ENCODE assay signal across 8 mouse cellular contexts in the genomic region with DNA sequence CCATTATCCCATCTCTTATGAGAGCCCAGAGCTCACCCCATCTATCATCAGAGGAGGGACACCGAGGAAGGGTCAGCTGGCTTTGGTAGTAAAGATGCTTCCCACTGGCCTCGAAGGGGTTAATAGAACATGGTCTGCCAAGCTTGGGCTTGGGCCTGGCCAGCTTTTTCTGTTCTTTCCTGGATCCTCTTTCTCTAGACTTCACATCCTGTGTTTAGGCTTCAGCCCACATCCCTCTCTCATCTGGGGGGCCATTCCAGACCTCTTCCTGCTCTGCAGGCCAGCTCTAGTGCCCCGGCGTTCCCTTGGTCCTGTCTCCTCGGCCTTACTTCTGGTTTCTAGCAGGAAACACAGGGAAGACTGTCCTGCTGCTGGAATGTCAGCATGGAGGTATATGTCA. TPM values are rescaled to one million over a fixed set of nuclear protein-coding genes. Genes with fewer than 3 reads are reported as not detected.
DNase-seq lines count a peak whose midpoint lies in the region; ATAC-seq lines count a peak whose summit lies in the region.

No protein-coding gene starts in this region.

- H3K4me3 ChIP-seq in kidney, embryonic 14.5 days (ENCODE audit: low read length), result no peak overlapping the region
- H3K4me3 ChIP-seq in embryonic facial prominence, embryonic 11.5 days (ENCODE audit: low read depth, low read length), result no peak overlapping the region
- no peak overlapping the region for H3K4me3 ChIP-seq in embryonic facial prominence, embryonic 14.5 days (ENCODE audit: low read depth, low read length)
- H3K4me3 ChIP-seq in liver, embryonic 11.5 days (ENCODE audit: low read depth, low read length), result no peak overlapping the region

- no peak overlapping the region for H3K4me2 ChIP-seq in kidney, embryonic 14.5 days (replicated peaks; ENCODE audit: low read depth, low read length)
- H3K4me2 ChIP-seq in embryonic facial prominence, embryonic 11.5 days (ENCODE audit: low read depth, low read length), result no peak overlapping the region
- H3K4me2 ChIP-seq in embryonic facial prominence, embryonic 14.5 days (ENCODE audit: low read depth, low read length), result no peak overlapping the region
- H3K4me2 ChIP-seq in liver, embryonic 11.5 days, result no peak overlapping the region

- no peak for ATAC-seq in kidney, embryonic 14.5 days (ENCODE audit: low FRiP score, low TSS enrichment)
- no peak for ATAC-seq in embryonic facial prominence, embryonic 11.5 days (replicated peaks; ENCODE audit: insufficient number of reproducible peaks, low FRiP score, low TSS enrichment, low read depth)
- ATAC-seq in embryonic facial prominence, embryonic 14.5 days (ENCODE audit: low read depth), result no peak
- no peak for ATAC-seq in liver, embryonic 11.5 days (replicated peaks; ENCODE audit: low FRiP score)

- no peaks in the 10 kb centered on the region for H3K9me3 ChIP-seq in kidney, embryonic 14.5 days (ENCODE audit: control insufficient read depth, low read length)
- H3K9me3 ChIP-seq in embryonic facial prominence, embryonic 11.5 days (replicated peaks; ENCODE audit: control insufficient read depth, low read length), result no peaks in the 10 kb centered on the region
- H3K9me3 ChIP-seq in embryonic facial prominence, embryonic 14.5 days (ENCODE audit: control insufficient read depth, low read length), result no peaks in the 10 kb centered on the region
- H3K9me3 ChIP-seq in liver, embryonic 11.5 days (ENCODE audit: control insufficient read depth, low read length), result no peaks in the 10 kb centered on the region

- DNase-seq in kidney, adult 11 months, result no peak
- no peak for DNase-seq in embryonic facial prominence, embryonic 11.5 days (ENCODE audit: low spot score)
- DNase-seq in embryonic facial prominence, embryonic 14.5 days (ENCODE audit: low spot score), result no peak
- no peak for DNase-seq in liver, embryonic 11.5 days (ENCODE audit: low spot score)
- no peak for DNase-seq in testis, postnatal 14 days (ENCODE audit: low spot score)
- no peak for DNase-seq in embryo, embryonic 11 days
- DNase-seq in cerebellum, postnatal 25 days, result no peak

- 72% methylated on average over 5 of the region's 5 CpGs for WGBS in kidney, embryonic 14.5 days
- WGBS in embryonic facial prominence, embryonic 11.5 days, result 64% methylated on average over 5 of the region's 5 CpGs
- 48% methylated on average over 5 of the region's 5 CpGs for WGBS in embryonic facial prominence, embryonic 14.5 days
- 77% methylated on average over 5 of the region's 5 CpGs for WGBS in liver, embryonic 11.5 days

- H3K9ac ChIP-seq in kidney, embryonic 14.5 days (ENCODE audit: low read depth, low read length), result 0 out of 2 replicates have a peak overlapping the region, but pooled peaks have one; percentile 8
- H3K9ac ChIP-seq in embryonic facial prominence, embryonic 11.5 days (replicated peaks; ENCODE audit: low read length), result no peak overlapping the region
- no peak overlapping the region for H3K9ac ChIP-seq in embryonic facial prominence, embryonic 14.5 days (ENCODE audit: low read depth, low read length)
- no peak overlapping the region for H3K9ac ChIP-seq in liver, embryonic 11.5 days (ENCODE audit: low read depth, low read length)

- H3K36me3 ChIP-seq in kidney, embryonic 14.5 days (ENCODE audit: control insufficient read depth, insufficient read depth, low read length), result peaks cover 57% of the 10 kb centered on the region
- H3K36me3 ChIP-seq in embryonic facial prominence, embryonic 11.5 days (replicated peaks; ENCODE audit: control insufficient read depth, insufficient read depth, low read depth, low read length), result peaks cover 5% of the 10 kb centered on the region
- peaks cover 59% of the 10 kb centered on the region for H3K36me3 ChIP-seq in embryonic facial prominence, embryonic 14.5 days (ENCODE audit: control insufficient read depth, insufficient read depth, low read length)
- H3K36me3 ChIP-seq in liver, embryonic 11.5 days (ENCODE audit: control insufficient read depth, insufficient read depth, low read length), result peaks cover 52% of the 10 kb centered on the region

- H3K27me3 ChIP-seq in kidney, embryonic 14.5 days (ENCODE audit: control insufficient read depth, insufficient read depth, low read length), result no peaks in the 10 kb centered on the region
- no peaks in the 10 kb centered on the region for H3K27me3 ChIP-seq in embryonic facial prominence, embryonic 11.5 days (ENCODE audit: control insufficient read depth, insufficient read depth, low read length)
- H3K27me3 ChIP-seq in embryonic facial prominence, embryonic 14.5 days (replicated peaks; ENCODE audit: control insufficient read depth, insufficient read depth, low read length), result no peaks in the 10 kb centered on the region
- H3K27me3 ChIP-seq in liver, embryonic 11.5 days (replicated peaks; ENCODE audit: control insufficient read depth, insufficient read depth, low read length), result no peaks in the 10 kb centered on the region

- peaks cover 64% of the 10 kb centered on the region for H3K4me1 ChIP-seq in kidney, embryonic 14.5 days (ENCODE audit: control insufficient read depth, insufficient read depth, low read length)
- peaks cover 30% of the 10 kb centered on the region for H3K4me1 ChIP-seq in embryonic facial prominence, embryonic 11.5 days (ENCODE audit: control insufficient read depth, insufficient read depth, low read length)
- H3K4me1 ChIP-seq in embryonic facial prominence, embryonic 14.5 days (ENCODE audit: control insufficient read depth, insufficient read depth, low read length), result peaks cover 57% of the 10 kb centered on the region
- peaks cover 61% of the 10 kb centered on the region for H3K4me1 ChIP-seq in liver, embryonic 11.5 days (replicated peaks; ENCODE audit: control insufficient read depth, insufficient read depth, low read length)

- peak overlapping the region; percentile 100 for H3K27ac ChIP-seq in kidney, embryonic 14.5 days (ENCODE audit: low read depth, low read length)
- H3K27ac ChIP-seq in embryonic facial prominence, embryonic 11.5 days (replicated peaks; ENCODE audit: low read depth, low read length), result peak overlapping the region; percentile 95
- peak overlapping the region; percentile 99 for H3K27ac ChIP-seq in embryonic facial prominence, embryonic 14.5 days (replicated peaks; ENCODE audit: low read depth, low read length)
- H3K27ac ChIP-seq in liver, embryonic 11.5 days (ENCODE audit: low read depth, low read length), result peak overlapping the region; percentile 51

RNA-seq across cellular contexts. Expression of gene Ptpa, which starts 28.2 kb away (rescaled TPM):
- 92.3 and 96.0 TPM in 2 replicates for polyA plus RNA-seq in kidney, embryonic 14.5 days (2014; fragmentation: Nextera tagmentation; extraction: Ambion mirVana)
- 53.7 and 62.4 TPM in 2 replicates for polyA plus RNA-seq in embryonic facial prominence, embryonic 11.5 days (2014; fragmentation: Nextera tagmentation; extraction: Ambion mirVana)
- polyA plus RNA-seq in embryonic facial prominence, embryonic 14.5 days (2014; fragmentation: Nextera tagmentation; extraction: Ambion mirVana), result 70.2 and 77.1 TPM in 2 replicates
- polyA plus RNA-seq in liver, embryonic 11.5 days (2014; fragmentation: Nextera tagmentation; extraction: Ambion mirVana), result 124 and 135 TPM in 2 replicates

RNA-seq across cellular contexts. Expression of gene Crat, which starts 28.4 kb away (rescaled TPM):
- 21.4 and 30.6 TPM in 2 replicates for polyA plus RNA-seq in kidney, embryonic 14.5 days (2014; fragmentation: Nextera tagmentation; extraction: Ambion mirVana)
- polyA plus RNA-seq in embryonic facial prominence, embryonic 11.5 days (2014; fragmentation: Nextera tagmentation; extraction: Ambion mirVana), result 24.0 and 29.6 TPM in 2 replicates
- 43.5 and 46.9 TPM in 2 replicates for polyA plus RNA-seq in embryonic facial prominence, embryonic 14.5 days (2014; fragmentation: Nextera tagmentation; extraction: Ambion mirVana)
- 26.1 and 38.3 TPM in 2 replicates for polyA plus RNA-seq in liver, embryonic 11.5 days (2014; fragmentation: Nextera tagmentation; extraction: Ambion mirVana)

RNA-seq across cellular contexts. Expression of gene Ier5l, which starts 30.0 kb away (rescaled TPM):
- polyA plus RNA-seq in kidney, embryonic 14.5 days (2014; fragmentation: Nextera tagmentation; extraction: Ambion mirVana), result 5.5 and 7.2 TPM in 2 replicates
- polyA plus RNA-seq in embryonic facial prominence, embryonic 11.5 days (2014; fragmentation: Nextera tagmentation; extraction: Ambion mirVana), result 6.6 and 12.6 TPM in 2 replicates
- polyA plus RNA-seq in embryonic facial prominence, embryonic 14.5 days (2014; fragmentation: Nextera tagmentation; extraction: Ambion mirVana), result 3.4 TPM in 2 replicates
- 1.2 TPM in 2 replicates for polyA plus RNA-seq in liver, embryonic 11.5 days (2014; fragmentation: Nextera tagmentation; extraction: Ambion mirVana)

RNA-seq across cellular contexts. Expression of gene Dolpp1, which starts 52.0 kb away (rescaled TPM):
- polyA plus RNA-seq in kidney, embryonic 14.5 days (2014; fragmentation: Nextera tagmentation; extraction: Ambion mirVana), result 31.0 and 34.7 TPM in 2 replicates
- polyA plus RNA-seq in embryonic facial prominence, embryonic 11.5 days (2014; fragmentation: Nextera tagmentation; extraction: Ambion mirVana), result 29.1 and 33.4 TPM in 2 replicates
- 28.5 and 29.0 TPM in 2 replicates for polyA plus RNA-seq in embryonic facial prominence, embryonic 14.5 days (2014; fragmentation: Nextera tagmentation; extraction: Ambion mirVana)
- polyA plus RNA-seq in liver, embryonic 11.5 days (2014; fragmentation: Nextera tagmentation; extraction: Ambion mirVana), result 37.6 and 39.9 TPM in 2 replicates
